Mouse (Mus musculus) cortical plate, adult 2 months (tissue): ENCODE data around the gene Cnot4. TPM values are rescaled to one million over a fixed set of nuclear protein-coding genes. Genes with fewer than 3 reads are reported as not detected.
A peak's percentile ranks its signal among the peaks of the same experiment; 100 is the strongest.
"Not testable (repeated sequence)": the region's sequence is repeated elsewhere in the genome, so short reads cannot be mapped to it uniquely, and the experiment has no call there.

Source experiments
- H3K27ac ChIP-seq: fragments of 200-500 bp; 2 replicates; pipeline ENCODE4 v1.5.1; 2012; ENCODE audit warnings: low read length, control low read depth, inconsistent platforms; ENCODE audit not compliant: insufficient read depth
- H3K4me1 ChIP-seq: fragments of 200-500 bp; 2 replicates; pipeline ENCODE4 v1.6.1; 2011; ENCODE audit warnings: low read length; ENCODE audit not compliant: control insufficient read depth, insufficient read depth
- H3K4me3 ChIP-seq: fragments of 200-500 bp; 2 replicates; pipeline ENCODE4 v1.5.1; 2011; ENCODE audit warnings: mild to moderate bottlenecking, low read length, control low read depth; ENCODE audit not compliant: insufficient read depth
- CTCF ChIP-seq: fragments of 200-500 bp; IDR thresholded peaks from 2 replicates; pipeline ENCODE4 v1.5.1; 2011; ENCODE audit warnings: mild to moderate bottlenecking, control low read depth, low read length; ENCODE audit not compliant: insufficient read depth; ENCODE audit errors: extremely low read depth
- POLR2A ChIP-seq: fragments of 200-500 bp; IDR thresholded peaks from 2 replicates; pipeline ENCODE4 v1.6.1; 2011; ENCODE audit warnings: mild to moderate bottlenecking, low read length, control low read depth; ENCODE audit not compliant: insufficient read depth; ENCODE audit errors: extremely low read depth
- polyA plus RNA-seq: library from polyadenylated mRNA; depleted of rRNA; stranded (reverse); fragments of >200 nt; gene quantifications from 2 replicates; pipeline ENCODE4 v1.2.3, GENCODE M21; 2012; rRNA removed

Cnot4 gene
- 22.9 and 24.2 TPM in 2 replicates for polyA plus RNA-seq

DNA sequence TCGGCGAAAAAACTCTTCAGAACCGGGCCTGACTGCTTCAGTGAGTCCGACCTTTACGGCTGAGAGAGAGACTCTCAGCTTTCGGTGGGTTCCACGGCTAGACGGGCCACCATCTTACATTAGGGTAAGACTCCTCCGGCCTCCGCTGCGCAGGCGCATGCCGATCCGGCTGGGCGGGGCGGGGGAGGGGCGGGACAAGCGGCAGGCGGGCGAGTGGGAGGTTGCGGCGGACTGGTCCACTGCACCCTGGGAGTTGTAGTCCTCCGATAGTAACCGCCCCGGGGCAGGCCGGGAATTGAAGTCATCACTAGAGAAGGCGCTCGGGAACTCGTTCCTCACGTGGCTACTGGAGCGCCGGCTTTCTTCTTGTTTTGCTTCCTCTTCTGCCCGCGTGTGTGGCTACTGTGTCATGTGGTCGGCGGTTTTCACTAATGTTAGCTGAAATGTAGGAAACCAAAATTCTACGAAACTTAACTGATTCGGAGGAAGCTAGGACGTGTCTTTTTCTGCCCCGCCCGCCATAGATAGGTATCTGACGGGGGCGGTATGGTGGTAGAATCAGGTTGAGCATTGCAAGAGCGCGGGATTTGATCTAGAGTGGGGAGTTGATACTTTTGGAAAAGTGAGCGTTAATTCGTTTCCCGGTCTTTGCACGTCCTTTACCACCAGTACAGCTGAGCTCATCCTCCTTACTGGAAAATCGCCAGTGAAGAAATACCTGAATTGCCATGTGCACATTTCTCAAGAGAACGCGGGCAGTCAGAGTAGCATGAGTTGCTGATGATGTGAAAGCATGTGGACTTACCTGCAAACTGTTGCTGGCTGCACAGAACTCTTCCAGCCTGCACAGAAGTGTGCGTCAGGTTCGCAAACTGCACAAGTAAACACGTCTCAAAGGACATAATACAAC is at the start of gene Cnot4:
Gene Cnot4 (minus strand): TSS at position 146 of the 910 bp plus-strand sequence.
- H3K27ac ChIP-seq, result peak within 1 kb of the TSS; percentile 75
- H3K4me1 ChIP-seq, result peaks cover 3% of the 10 kb centered on the region; the same call in 1 of the 2 replicates
- TF ChIP-seq CTCF (no peak), POLR2A (peak; percentile 95)

GRCm38 (mm10) chr6:35179299-35179698 is 45.8 kb upstream of the Cnot4 start:
- not testable (repeated sequence) for H3K4me1 ChIP-seq, H3K27ac ChIP-seq, H3K4me3 ChIP-seq

More for the DNA sequence above, at the start of gene Cnot4:
- peak within 1 kb of the TSS; percentile 70 for H3K4me3 ChIP-seq

DNA sequence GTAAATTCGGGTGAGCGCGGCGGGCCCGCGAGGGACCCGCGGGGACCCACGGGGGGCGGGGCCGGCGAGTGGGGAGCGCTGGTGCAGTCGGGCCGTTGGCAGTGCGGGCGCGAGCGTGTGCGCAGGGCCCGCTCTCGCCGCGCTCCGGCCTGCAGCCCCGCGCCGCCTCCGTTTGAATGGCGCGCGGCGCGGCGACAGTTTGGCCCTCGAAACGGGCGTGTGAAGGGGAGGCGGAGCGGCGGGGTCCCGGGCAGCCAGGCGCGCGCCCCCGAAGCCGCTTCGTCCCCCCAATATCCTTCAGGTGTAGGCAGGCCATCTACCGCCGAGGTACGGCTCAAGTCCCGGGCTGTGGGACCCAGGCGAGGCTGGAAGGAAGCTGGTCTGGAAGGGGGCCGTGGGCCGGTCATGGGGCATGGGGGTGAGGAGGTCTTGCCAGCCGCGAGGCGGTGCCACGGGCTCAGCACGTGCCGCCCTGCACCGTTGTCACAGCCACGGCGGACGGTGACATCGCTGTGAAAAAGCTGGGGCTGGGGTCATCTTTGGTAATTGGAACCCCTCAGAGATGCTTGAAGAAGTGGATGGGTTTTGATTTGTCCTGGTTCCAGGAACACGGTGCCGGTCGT is 44.2 kb upstream of the Cnot4 start:
- Histone ChIP-seq H3K4me3 (peak overlapping the region; percentile 84), H3K27ac (0 out of 2 replicates have a peak overlapping the region, but pooled peaks have one; percentile 99), H3K4me1 (no peaks in the 10 kb centered on the region)
- TF ChIP-seq CTCF (no peak), POLR2A (no peak)

- TF ChIP-seq CTCF (no peak), POLR2A (no peak)
- Histone ChIP-seq H3K4me3 (peak within 1 kb of the TSS; percentile 84), H3K27ac (peak within 1 kb of the TSS; percentile 99), H3K4me1 (no peaks in the 10 kb centered on the region)
Measured at GRCm38 (mm10) chr6:35176979-35177649, 43.6 kb upstream of the Cnot4 start, which contains the start of gene Nup205. TSS of gene Nup205 (plus strand) at chr6:35177421.

GRCm38 (mm10) chr6:35173181-35173580 is 39.7 kb upstream of the Cnot4 start:
- Histone ChIP-seq H3K4me1 (no peaks in the 10 kb centered on the region), H3K27ac (no peak overlapping the region)

DNA sequence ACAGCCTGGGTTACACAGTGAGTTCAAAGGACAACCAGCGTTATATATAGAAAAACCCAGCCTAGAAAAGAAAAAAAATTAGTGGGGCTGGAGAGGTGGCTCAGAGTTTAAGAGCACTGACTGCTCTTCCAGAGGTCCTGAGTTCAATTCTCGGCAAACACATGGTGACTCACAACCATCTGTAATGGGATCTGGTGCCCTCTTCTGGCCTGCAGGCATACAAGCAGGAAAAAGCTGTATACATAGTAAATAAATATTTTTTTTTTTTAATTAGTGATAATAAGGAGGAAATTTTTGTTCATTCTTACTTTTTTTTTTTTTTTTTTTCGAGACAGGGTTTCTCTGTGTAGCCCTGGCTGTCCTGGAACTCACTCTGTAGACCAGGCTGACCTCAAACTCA is 38.5 kb upstream of the Cnot4 start:
- not testable (repeated sequence) for H3K4me3 ChIP-seq, H3K4me1 ChIP-seq, H3K27ac ChIP-seq

More at GRCm38 (mm10) chr6:35173181-35173580, 39.7 kb upstream of the Cnot4 start:
- H3K4me3 ChIP-seq, result no peak overlapping the region
- TF ChIP-seq POLR2A, result no peak
- no peak for TF ChIP-seq CTCF

- Histone ChIP-seq H3K27ac (no peak overlapping the region), H3K4me1 (no peaks in the 10 kb centered on the region; the same call in 1 of the 2 replicates), H3K4me3 (no peak overlapping the region)
- TF ChIP-seq CTCF (no peak), POLR2A (no peak)
Measured at GRCm38 (mm10) chr6:35169250-35169649, 35.7 kb upstream of the Cnot4 start.

DNA sequence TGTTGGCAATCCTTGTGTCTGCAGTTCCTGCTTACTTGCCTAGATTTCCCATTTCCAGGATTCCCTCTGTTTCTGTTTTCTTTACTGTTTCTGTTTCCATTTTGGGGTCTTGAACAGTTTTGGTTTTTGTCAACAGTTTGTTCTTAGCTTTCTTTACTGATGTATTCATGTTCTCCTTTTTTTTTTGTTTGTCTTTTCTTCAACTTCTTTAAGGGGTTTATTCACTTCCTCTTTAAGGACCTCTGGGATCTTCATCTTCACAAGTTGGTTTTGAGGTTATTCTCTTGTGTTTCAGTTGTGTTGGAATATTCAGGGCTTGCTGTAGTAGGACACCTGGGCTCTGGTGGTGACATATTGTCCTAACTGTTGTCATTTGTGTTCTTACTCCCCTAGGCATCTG is 21.0 kb upstream of the Cnot4 start:
- no peaks in the 10 kb centered on the region for H3K4me1 ChIP-seq
- H3K27ac ChIP-seq, result no peak overlapping the region
- H3K4me3 ChIP-seq, result no peak overlapping the region
- no peak for TF ChIP-seq POLR2A
- no peak for TF ChIP-seq CTCF

GRCm38 (mm10) chr6:35147726-35148422 is 14.3 kb upstream of the Cnot4 start:
- no peak overlapping the region for H3K27ac ChIP-seq
- no peak overlapping the region for H3K4me3 ChIP-seq
- no peak for TF ChIP-seq CTCF
- no peak for TF ChIP-seq POLR2A
- no peaks in the 10 kb centered on the region for H3K4me1 ChIP-seq
